Mouse (Mus musculus): ENCODE measurements around the gene Cnr1.

DNA sequence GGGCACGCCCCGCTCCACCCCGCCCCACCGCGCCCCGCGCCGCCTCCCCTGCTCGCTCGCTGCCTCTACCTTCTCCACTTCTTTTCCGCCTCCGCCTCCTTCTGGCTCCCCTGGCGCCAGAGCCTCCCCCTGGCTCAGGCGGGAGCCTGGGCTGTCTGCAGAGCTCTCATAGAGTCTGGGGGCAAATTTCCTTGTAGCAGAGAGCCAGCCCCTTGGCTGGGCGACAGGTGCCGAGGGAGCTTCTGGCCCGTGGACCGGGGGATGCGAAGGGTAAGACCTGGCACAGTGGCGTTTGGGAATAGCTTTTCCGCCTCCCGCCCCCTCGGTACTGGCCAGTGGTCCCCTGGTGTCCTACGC, 474 bp downstream of the Cnr1 start:
- TF ChIP-seq POLR2A (IDR thresholded peaks at IDR 0.05; ENCODE audit: control insufficient read depth, low read depth, low read length) (no peak), CTCF (IDR thresholded peaks at IDR 0.05; ENCODE audit: control insufficient read depth, insufficient read depth, insufficient replicate concordance, low read depth, low read length) (no peak)
